Mouse (Mus musculus) adipocyte (in vitro differentiated cells): ENCODE measurements around the gene Sema3a.

Source experiments
- DNase-seq: peaks from one replicate; pipeline ENCODE4 v3.0.0-alpha.2; 2016; ENCODE audit warnings: low spot score

Sema3a gene

DNA sequence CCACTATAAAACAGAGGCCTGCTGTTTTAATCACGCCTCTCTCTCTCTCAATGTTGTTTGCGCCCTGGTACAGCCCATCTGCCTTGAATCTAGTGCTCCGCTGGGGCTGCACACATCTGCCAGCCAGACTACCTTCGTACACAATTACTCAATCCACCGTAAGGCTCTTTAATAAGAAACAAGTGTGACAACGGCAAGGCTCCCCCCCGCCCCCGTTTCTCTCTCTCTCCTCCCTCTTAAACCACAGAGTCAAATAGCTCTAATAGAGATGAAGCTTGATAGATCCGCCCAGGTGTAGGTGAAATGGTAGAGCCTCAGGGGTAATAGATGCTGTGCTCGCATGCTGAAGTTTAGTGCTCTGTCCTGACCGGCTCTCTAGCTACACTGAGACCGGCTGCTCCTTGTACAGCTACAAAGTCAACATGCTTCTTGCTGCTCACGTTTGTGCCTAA is at the start of gene Sema3a:
TSS of gene Sema3a (plus strand) at position 174 of the 452 bp plus-strand sequence.
- DNase-seq = peak; percentile 84

DNA sequence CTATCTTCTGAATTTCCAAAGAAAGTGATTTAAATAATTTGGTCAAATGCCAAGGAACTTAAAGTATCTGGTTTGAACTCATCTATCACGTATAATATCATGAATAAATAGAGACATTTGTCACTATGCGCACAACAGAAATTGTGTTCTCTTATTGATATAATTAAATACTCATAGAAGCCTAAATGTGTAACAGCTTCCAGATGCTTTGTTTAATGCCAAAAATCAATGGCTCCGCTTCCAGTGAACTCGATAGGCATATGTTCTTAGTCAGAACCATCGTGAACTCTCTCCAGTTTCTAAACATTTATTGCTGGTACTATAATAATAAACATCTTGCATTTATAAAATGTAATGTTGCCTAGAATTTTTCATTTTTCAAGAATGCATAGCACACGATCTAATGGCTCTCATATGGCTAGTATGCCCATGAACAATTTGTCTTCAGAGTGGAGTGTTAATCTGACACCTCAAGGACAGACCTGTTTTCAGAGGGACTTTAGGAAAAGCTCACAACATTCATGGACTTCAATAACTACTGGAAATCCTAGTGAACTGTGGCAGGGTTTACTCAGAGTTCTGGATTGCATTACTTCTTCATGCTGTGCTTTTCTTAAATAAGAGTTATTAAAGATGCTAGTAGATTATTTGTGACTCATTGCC is 40.3 kb upstream of the Sema3a start:
- no peak for DNase-seq

GRCm38 (mm10) chr5:13090431-13090830 is 34.8 kb upstream of the Sema3a start:
- DNase-seq = peak; percentile 82

GRCm38 (mm10) chr5:13109522-13109921 is 15.7 kb upstream of the Sema3a start:
- no peak for DNase-seq

GRCm38 (mm10) chr5:13117236-13117635 is 8.0 kb upstream of the Sema3a start:
- no peak for DNase-seq

- DNase-seq = no peak
These were observed 543 bp downstream of the Sema3a start for GRCm38 (mm10) chr5:13125757-13126156.

- peak; percentile 70 for DNase-seq
These were observed 982 bp downstream of the Sema3a start for GRCm38 (mm10) chr5:13126196-13126595.

- DNase-seq = peak; percentile 80
These were observed 1.9 kb downstream of the Sema3a start for GRCm38 (mm10) chr5:13127121-13127520.

DNA sequence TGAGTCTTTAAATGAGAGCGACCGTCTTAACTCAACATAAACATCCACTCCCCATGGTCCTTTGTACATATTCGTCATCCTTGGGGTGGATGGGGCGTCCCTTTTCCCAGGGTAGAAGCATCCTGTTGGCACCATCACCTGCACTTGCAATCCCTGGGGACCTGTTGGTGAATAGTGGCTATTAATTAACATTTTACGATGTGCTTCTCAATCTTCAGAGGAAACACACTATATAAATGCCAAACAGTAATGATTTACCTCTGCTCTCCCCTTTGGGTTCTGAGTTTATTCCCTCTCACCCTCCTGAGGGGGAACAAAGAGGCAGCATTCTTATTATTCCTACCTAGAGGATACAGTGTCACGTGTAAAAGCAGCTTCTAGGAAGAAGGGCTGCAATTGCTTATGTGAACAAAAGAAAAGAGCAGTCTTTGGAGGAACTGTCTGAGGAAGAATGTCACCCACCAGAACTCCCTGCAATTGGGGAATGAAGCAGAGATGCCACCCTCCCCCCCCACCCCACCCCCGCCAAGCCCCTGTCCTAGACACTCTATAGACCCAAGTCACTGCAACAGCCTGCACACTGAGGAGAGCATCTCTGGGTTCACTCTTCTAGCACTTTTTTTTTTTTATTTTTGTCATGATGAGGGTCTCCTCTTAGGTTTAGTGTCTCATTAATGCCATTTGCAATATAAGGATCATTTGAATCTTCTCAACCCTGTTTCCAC is 19.7 kb downstream of the Sema3a start:
- DNase-seq = no peak

GRCm38 (mm10) chr5:13149909-13150308 is 24.7 kb downstream of the Sema3a start:
- DNase-seq = no peak

DNA sequence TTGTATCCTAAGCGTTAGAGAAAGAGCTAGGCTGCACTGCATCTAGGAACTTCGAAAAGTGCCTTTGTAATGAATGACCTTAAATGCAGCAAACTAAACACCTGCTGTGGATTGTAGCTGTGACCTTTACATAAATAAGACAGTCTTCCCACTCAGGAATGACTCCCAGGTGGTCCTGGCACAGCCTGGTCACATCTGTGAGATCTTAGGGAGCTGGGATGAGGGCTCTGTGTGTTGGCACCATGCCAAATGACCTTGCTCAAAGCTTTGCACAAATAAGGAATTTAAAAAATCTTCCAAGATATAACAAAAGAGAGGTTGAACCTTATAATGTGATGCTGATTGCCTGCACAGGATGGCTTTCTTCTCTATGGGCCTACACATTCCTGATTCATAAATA is 25.8 kb downstream of the Sema3a start:
- no peak for DNase-seq

DNA sequence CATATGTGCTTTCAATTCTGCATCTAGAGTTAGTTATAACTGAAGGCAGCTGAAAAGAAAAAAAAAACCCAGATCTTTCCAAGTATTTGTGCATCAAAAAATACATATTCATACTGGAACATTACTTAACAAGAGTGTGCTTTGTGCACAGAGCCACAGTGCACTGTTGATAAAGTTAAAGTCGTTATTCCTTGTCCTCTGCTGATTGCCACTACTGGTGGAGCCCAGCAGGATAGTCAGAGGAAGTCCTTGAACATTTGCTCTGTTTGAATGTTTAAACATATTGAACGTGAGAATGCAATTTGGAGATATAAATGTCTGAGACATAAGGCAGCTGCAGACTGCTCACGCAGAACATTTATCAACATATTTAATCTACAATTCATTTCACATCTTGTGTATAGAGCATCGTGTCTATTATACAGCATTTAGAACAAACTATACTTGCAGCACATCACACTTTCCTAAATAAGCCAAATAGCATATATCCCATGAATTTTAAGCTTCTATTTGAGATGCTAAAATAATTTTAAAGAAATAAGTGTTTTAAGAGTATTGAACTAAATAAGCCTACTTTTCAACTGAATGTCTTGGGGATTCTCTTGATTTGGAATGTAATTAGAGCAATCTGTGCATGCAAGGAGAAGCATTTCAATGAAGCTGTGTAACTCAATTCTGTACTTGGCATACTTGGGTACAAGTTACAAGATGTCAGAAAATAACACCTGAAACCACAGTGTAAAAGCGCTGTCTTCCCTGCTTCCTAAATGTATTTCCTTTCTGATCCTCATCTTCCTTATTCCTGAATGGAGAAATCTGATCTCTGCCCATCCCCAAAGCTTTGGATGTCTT is 32.8 kb downstream of the Sema3a start:
- no peak for DNase-seq

GRCm38 (mm10) chr5:13182186-13182585 is 57.0 kb downstream of the Sema3a start:
- DNase-seq = no peak

DNA sequence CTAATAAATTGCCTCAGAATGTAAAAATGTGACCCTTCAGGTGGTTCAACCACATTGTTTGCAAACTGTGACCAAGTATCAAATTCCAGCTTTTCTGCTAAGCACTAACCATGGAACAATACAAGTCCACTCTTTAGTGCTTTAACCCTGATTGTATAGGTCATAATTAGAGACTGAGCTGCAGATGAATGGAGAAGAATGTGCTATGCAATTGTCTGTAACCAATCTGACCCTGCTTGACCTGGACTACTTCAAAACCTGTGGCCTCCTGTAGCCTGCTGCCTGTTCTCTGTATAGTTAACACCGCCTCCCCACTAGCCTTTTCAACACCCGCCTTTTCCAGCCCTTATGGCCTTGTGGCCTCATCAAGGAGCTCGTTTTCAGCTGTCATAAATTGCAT is 72.7 kb downstream of the Sema3a start:
- DNase-seq = no peak

DNA sequence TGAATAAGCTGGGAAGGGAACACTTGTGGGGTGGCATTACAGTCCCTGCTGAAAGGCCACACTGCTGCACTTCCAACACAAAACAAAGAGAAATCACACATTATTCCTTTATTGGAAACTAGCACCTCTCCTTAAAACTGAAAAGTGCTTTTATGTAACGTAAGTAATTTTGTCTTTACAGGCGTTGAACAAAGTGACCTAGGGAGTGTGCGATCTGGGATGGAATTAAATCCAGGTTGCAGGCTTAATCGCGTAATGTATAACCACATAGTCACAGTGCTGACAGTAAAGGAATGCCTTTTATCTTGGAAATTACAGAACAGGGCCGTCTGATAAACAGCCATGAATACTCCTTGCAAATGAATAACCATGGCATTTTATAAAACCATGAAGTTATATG is 74.5 kb downstream of the Sema3a start:
- no peak for DNase-seq

DNA sequence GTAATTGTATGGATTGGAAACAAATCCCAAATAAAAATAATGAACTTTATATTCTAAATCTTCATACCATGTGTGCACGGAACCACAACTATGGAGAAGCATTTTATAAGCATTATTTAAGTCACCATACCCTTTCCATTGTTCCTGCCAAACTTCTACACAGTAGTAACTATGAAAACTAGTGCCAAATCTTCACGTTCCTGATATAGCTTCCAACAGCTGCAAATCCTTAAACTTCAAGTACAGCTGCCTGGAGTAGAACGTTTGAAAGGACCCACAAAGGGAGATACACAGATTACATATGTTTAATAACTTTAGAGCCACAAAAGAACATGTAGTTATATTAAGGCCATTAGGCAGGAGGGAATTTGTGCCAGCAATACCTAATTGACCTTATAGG is 130.1 kb downstream of the Sema3a start:
- no peak for DNase-seq

- DNase-seq = peak; percentile 50
These were observed 131.1 kb downstream of the Sema3a start for GRCm38 (mm10) chr5:13256321-13256720.

DNA sequence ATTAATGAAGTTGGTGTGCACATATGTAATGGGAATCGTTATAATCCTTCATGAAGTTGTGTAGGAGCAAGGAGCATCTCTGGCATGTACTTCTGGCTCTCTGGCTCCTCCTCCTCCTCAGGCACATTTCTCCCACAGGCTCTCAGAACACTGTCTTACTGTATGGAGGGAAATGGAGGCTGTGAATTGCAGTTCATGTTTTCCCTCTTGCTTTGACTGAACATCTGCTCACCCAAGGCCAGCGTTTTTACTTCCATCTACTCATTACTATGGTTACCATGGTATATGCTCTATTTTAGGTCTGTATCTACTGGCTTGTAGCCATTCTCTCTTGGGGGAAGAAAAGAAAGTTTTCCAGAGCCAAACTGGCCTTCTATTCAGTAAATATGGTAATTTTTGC is 137.9 kb downstream of the Sema3a start:
- no peak for DNase-seq

DNA sequence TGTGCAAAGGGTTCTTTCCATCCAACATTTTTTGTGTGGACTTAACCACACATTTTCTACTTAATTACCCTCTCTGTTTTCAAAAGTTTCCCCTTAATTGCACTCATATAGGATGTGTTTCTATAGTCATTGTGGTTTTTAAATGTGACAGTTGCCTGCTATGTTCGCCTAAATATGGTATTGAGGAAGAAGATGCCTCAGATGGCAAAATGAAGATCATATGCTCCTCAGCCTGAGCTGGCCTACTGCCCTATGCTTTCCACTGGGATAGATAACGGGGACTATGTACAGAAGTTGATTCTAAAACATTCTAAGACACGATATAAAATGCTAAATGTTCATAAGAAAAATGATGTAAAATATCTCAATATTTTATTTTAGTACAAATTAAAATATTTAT is 138.3 kb downstream of the Sema3a start:
- no peak for DNase-seq

DNA sequence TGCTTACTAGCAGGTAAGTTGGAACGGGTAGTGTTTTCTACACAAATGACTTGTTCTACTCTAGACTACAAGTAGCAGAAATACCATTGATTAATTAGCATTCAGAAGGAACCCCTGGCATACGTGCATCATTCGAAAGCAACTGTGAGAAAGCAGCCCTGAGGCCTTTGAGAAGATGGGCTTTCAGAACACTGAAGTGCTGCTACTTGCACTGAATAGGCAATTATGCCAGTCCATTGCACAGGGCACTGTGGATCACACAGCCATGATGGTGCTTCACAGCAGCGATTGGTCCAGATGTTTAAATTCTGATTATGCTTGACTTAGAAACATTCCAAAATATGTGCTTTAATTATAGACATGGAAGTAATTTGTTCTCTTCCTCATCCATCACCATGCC is 187.5 kb downstream of the Sema3a start:
- no peak for DNase-seq

DNA sequence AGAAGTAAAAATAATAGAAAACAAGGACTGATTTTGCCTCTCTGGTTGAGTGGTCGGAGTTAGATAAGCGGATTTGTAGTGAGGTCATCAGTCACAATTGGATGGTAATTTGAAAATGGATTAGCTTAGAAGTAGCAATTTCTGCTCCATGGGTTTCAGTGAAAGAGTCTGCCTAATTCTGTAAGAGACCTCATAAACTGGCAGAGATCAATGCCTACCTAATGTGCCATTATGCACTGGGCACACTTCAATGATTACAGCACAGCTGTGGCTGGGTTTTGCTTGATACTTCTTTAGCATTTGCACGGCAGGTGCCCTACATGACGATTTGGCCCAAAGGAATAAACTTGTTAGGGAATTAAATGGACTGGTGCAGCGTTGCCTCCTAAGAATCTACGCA is 188.8 kb downstream of the Sema3a start:
- DNase-seq = no peak

- DNase-seq = no peak
These were observed 193.7 kb downstream of the Sema3a start for GRCm38 (mm10) chr5:13318728-13319429.
